Mouse (Mus musculus) myocyte (in vitro differentiated cells): ENCODE results near the gene Susd4.

Source experiments
- E2F4 ChIP-seq: IDR thresholded peaks from one replicate; pipeline ENCODE4 v1.6.1; 2011; ENCODE audit warnings: mild to moderate bottlenecking, control low read depth, moderate library complexity; ENCODE audit not compliant: insufficient read depth
- MAX ChIP-seq: IDR thresholded peaks from one replicate; pipeline ENCODE4 v1.6.1; 2011; ENCODE audit warnings: low read depth, mild to moderate bottlenecking, control low read depth
- POLR2A ChIP-seq: IDR thresholded peaks from one replicate; pipeline ENCODE4 v1.6.1; 2011; ENCODE audit warnings: low read depth, mild to moderate bottlenecking, control low read depth, moderate library complexity; ENCODE audit not compliant: insufficient read length

DNA sequence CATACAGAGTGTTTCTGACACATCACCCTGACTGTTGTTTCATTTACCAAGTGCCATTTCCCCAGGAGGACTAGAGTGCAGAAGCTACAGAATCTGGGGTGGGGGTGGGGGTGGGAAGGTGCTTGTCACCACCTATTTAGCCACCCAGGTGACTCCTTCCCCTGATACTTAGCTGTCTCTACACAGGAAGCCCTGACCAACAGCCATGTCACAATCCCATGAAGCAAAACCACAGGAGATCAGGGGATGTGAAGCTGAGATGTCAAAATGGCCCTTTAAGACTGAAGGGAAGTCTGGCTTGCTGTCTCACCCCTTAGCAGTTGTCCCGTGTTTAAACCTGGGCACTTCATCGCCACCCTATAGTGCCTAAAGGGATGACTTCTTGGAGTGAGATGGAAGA, 37.9 kb downstream of the Susd4 start:
- TF ChIP-seq POLR2A (no peak), MAX (no peak), E2F4 (no peak)
